20 mouse cellular contexts compared by ENCODE assay signal in genomic region chr4:9057113-9057512, GRCm38 (mm10).
DNase-seq lines count a peak whose midpoint lies in the region; ATAC-seq and TF ChIP-seq lines count a peak whose summit lies in the region.
"Had no signal": no experiment of that assay in that cellular context is flagged by ENCODE, and none has a peak within 500 bp of the region (broad histone marks: within the 10 kb centered on the region; RNA-seq: fewer than 3 reads in every experiment).

No protein-coding gene starts in this region.

- H3K4me2 ChIP-seq in intestine, postnatal 0 days (replicated peaks; ENCODE audit: low read depth): no peak overlapping the region
- H3K4me2 ChIP-seq: heart, embryonic 11.5 days; hindbrain, embryonic 13.5 days; midbrain, embryonic 13.5 days had no signal

- no peak for TF ChIP-seq CTCF in intestine, postnatal 0 days (IDR thresholded peaks at IDR 0.05; ENCODE audit: low read depth)

- no peaks in the 10 kb centered on the region; the same call in 1 of the 2 replicates for H3K4me1 ChIP-seq in intestine, postnatal 0 days (replicated peaks; ENCODE audit: control insufficient read depth, insufficient read depth, low read length)

- DNase-seq in cerebellum, adult 9-10 months: peak; percentile 48
- peak; percentile 14 for DNase-seq in gastrocnemius, postnatal 25 days
- DNase-seq in gastrocnemius, adult 8-10 months (ENCODE audit: low spot score in 2 of 2): no peak
- DNase-seq in brain, adult 2 months (ENCODE audit: low read depth, low spot score): peak; percentile 43
- no peak for DNase-seq in layer of hippocampus, postnatal 36 days
- no peak for DNase-seq in right cerebral cortex, postnatal 10 days (ENCODE audit: low spot score in 2 of 2)
- DNase-seq: adrenal gland, postnatal 36 days; forebrain, postnatal 0 days; kidney, adult 8-10 months; kidney, postnatal 14 days; liver, postnatal 0 days; lung, postnatal 14 days; thymus, postnatal 14 days had no signal

- no peaks in the 10 kb centered on the region for H3K9me3 ChIP-seq in intestine, postnatal 0 days (ENCODE audit: control insufficient read depth)
- H3K9me3 ChIP-seq: hindbrain, embryonic 13.5 days; midbrain, embryonic 13.5 days had no signal

- 53% methylated on average over 7 of the region's 7 CpGs for WGBS in intestine, postnatal 0 days

- H3K27me3 ChIP-seq in intestine, postnatal 0 days (replicated peaks; ENCODE audit: control insufficient read depth, insufficient read depth, low read length): no peaks in the 10 kb centered on the region
- H3K27me3 ChIP-seq: hindbrain, embryonic 13.5 days; midbrain, embryonic 13.5 days had no signal

- no peak overlapping the region for H3K27ac ChIP-seq in intestine, postnatal 0 days (ENCODE audit: low read depth, low read length)
- H3K27ac ChIP-seq: hindbrain, embryonic 13.5 days; layer of hippocampus, adult 2 months; midbrain, embryonic 13.5 days had no signal

- H3K9ac ChIP-seq in intestine, postnatal 0 days (ENCODE audit: low read depth, low read length): no peak overlapping the region
- H3K9ac ChIP-seq: forebrain, postnatal 0 days; hindbrain, embryonic 13.5 days; liver, postnatal 0 days; midbrain, embryonic 13.5 days had no signal

- no peak overlapping the region for H3K4me3 ChIP-seq in intestine, postnatal 0 days (ENCODE audit: low read depth, low read length)
- H3K4me3 ChIP-seq: hindbrain, embryonic 13.5 days; layer of hippocampus, adult 2 months; midbrain, embryonic 13.5 days had no signal

- H3K36me3 ChIP-seq in intestine, postnatal 0 days (ENCODE audit: control insufficient read depth, insufficient read depth): no peaks in the 10 kb centered on the region
- H3K36me3 ChIP-seq: hindbrain, embryonic 13.5 days; midbrain, embryonic 13.5 days had no signal

- no peak for ATAC-seq in cerebellum, adult (ENCODE audit: insufficient number of reproducible peaks, low FRiP score, low TSS enrichment)
- ATAC-seq in intestine, postnatal 0 days: peak; percentile 86
- ATAC-seq: CD4-positive, CD25-positive, alpha-beta regulatory T cell, adult 4 months; forebrain, postnatal 0 days; liver, postnatal 0 days; midbrain, embryonic 13.5 days had no signal

Comparison
In these comparisons a context has a peak if more than half of its experiments do, and no peak if none do; other contexts are left out.
1. DNase-seq: peak in cerebellum, adult 9-10 months (single experiment), gastrocnemius, postnatal 25 days (single experiment) and brain, adult 2 months (single experiment); none in gastrocnemius, adult 8-10 months (0 of 2), layer of hippocampus, postnatal 36 days (0 of 2) and right cerebral cortex, postnatal 10 days (0 of 2).